Mouse (Mus musculus): ENCODE results near the gene Olfr1014.

The Olfr1014 gene

DNA sequence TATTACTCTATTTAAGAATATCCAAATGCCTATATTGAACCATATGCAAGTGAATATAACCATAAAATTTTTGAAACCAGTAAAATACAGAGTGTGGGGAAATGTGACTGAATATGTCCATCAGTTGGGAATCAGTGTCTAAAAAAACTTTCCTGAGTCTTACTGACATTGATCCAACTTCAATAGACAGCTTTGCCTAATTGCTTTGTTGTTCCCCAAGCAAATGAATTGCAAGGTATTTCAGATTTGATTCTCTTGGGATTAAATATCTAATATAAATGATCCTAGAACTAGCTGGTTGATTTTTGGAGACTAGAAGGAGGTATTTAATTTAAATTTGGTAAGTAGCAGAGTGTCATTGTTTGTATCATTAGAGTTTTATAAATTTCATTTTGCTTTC, at the start of gene Olfr1014:
Olfr1014 (plus strand) TSS at position 301 of the 400 bp plus-strand sequence.
- DNase-seq: no peak

DNA sequence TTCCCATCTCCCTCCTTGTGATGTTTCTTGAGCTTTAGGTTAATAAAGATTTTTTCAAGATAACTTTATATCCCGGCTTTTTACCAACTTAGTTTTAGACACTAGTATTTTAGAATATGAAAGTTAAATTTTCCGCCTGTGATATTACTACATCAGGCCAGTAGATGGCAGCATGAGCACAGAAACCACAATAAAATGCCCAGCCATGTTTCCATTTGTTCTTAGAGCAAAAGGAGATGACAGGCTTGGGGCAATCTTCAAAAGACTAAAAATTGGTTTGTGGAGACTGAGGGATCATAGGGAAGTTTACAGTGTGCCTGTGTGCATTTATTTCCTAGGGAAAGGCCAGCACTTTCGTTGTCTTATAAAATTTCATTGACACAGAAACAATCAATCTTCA, 46.7 kb upstream of the Olfr1014 start:
- no peak for DNase-seq

DNA sequence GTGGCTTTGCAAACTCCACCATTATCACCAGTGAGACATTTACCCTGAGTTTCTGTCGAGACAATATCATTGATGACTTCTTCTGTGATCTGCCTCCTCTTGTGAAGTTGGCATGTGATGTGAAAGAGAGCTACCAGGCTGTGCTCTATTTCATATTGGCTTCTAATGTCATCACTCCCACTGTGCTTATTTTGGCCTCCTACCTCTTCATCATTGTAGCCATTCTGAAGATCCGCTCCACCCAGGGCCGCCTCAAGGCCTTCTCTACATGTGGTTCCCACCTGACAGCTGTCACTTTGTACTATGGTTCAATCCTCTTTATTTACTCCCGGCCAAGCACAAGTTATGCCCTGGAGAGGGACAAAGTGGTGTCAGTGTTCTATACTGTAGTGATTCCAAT, 18.7 kb upstream of the Olfr1014 start:
- DNase-seq: no peak

DNA sequence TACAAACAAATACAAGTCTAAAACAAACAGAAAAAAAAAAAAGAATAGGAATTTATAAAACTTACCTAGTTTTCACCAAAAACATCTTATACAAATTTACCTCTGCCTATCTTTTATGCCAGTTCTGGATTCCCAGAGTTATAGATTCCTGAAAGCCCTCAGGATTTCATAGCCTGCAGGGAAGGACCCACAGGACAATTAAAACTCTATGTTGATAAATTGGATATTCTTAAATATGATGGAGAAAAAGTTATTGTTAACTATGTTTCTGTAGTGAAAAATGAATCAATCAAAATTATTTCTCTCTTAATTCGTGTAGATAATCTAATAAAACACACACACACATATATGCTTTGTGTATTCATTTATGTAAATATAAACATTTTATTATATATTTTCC, 9.8 kb upstream of the Olfr1014 start, which contains the start of gene Olfr1012:
Olfr1012 (minus strand) TSS at position 101 of the 400 bp plus-strand sequence.
- DNase-seq: no peak

DNA sequence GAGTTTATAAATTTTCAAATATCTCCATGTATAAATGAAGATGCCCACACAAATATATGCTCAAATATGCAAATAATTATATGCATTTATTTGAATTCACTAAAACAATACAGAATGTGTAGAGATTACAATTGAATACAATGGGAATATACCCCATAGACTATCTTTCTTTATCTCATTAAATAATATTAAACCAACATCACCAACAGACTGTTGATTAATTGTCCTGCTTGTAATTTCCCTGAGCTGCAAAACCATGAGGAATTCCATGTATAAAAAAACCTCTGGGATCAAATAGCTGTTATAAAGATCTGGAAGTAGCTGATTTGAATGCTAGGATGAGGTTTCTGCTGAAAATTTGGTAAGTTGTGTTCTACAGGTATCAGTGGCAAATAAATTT, 5.7 kb upstream of the Olfr1014 start, which contains the start of gene Olfr1013:
Olfr1013 (plus strand) TSS at position 301 of the 400 bp plus-strand sequence.
- no peak for DNase-seq

DNA sequence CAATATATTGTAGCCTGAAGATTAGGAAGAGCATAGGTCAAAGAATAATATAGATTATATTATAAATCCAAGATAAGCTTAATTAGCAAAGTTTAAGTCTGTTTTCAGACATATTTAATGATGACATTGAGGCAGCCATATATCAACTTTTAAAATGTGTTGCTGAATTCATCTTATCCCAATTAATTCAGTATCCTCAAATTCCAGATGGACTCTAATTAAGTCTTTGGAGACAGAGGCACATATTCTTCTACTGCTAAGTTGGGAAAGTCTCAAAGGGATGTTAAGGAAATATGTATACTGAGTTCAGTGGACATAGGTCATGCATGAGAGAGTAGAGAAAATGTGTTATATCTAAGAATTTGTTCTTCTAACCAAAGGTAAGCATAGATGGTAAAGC, 9.2 kb downstream of the Olfr1014 start, which contains the start of gene Olfr1015:
Olfr1015 (plus strand) TSS at position 301 of the 400 bp plus-strand sequence.
- no peak for DNase-seq

DNA sequence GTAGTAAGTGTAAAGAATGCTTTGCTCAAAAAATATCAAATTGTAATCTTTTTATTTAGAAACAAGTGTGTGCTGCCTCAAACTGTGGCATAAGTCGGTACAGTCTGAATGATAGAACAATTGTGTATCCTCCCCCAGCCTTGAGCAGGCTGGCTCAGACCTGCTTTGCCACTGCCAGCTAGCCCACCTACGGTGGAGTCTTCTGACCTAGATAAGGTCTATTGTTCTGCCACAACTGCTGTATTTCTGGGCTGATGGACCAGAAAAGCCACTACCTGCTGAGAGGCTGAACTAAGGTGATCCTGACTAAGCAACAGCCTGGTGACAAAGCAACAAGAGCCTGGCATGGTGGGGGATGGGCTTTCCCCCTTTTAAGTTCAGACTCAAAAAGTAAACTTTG, 19.8 kb downstream of the Olfr1014 start:
- no peak for DNase-seq

DNA sequence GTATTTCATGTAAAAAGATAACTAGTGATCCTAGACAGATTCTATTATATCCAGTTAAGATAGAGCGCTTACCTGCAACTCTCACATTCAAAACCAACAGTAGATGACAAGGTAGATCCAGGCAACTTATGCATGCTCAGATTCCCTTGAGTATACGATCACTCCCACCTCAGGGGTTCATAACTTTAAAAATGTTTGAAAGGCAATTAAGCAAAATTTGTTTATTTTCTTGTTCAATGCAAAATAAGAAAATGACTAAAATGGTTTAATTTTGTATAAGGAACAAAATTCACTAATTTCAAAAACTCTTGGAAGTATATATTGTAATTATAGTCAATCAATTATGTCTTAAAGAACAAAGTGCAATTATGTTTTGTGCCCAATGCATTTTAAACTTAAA, 29.9 kb downstream of the Olfr1014 start, which contains the start of gene Olfr1016:
Olfr1016 (minus strand) TSS at position 101 of the 400 bp plus-strand sequence.
- no peak for DNase-seq

DNA sequence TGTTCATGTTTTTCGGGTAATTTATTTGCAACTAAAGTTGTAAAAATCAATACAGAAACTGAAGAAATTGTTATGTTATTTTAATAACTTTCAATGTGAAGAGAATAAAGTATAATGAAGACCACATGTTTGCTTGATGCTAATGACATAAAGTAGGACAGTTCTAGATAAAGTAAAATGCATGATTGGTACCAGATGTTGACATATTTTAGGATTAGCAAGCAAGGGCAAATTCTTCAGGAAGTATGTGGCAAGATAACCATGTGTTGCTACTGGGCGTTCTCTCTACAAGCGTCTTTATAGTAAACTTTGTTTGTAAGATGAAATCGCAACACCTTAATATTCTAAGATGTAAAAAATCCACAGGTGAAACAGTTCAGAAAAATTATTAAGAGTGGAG, 32.0 kb downstream of the Olfr1014 start:
- DNase-seq: no peak

DNA sequence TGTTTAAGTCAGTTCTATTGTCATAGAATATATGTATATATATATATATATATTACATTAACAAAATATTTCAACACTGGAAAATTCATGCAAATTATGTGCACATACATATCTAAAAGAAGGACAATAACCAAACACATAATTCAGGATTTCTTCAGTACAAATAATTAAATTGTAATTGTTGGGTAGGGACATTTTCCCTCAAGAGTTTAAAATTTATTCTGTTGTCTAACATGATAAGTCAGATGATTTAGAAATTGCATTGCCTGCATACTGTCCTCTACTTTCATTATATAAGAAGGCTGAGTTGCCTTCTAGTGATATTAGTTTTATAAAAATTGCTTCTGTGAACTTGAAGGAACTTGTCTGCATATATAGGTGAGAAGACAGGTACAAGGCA, 45.7 kb downstream of the Olfr1014 start, which contains the start of gene Olfr1018:
Olfr1018 (plus strand) TSS at position 301 of the 400 bp plus-strand sequence.
- no peak for DNase-seq

Data from kidney, adult 8-10 months (tissue).